Mouse (Mus musculus) small intestine, adult 2 months (tissue): ENCODE results near the gene Klf2. TPM values are rescaled to one million over a fixed set of nuclear protein-coding genes. Genes with fewer than 3 reads are reported as not detected.

ENCODE experiments used
- H3K27ac ChIP-seq: fragments of 200-500 bp; 2 replicates; pipeline ENCODE4 v1.5.1; 2012; ENCODE audit warnings: low read depth, low read length, control low read depth, inconsistent platforms; ENCODE audit not compliant: insufficient read depth
- H3K27me3 ChIP-seq: fragments of 200-500 bp; 2 replicates; pipeline ENCODE4 v1.6.1; 2012; ENCODE audit warnings: mild to moderate bottlenecking, moderate library complexity, low read length, inconsistent platforms; ENCODE audit not compliant: control insufficient read depth, insufficient read depth
- H3K36me3 ChIP-seq: fragments of 200-500 bp; 2 replicates; pipeline ENCODE4 v1.6.1; 2012; ENCODE audit warnings: mild to moderate bottlenecking, low read length, control low read depth, inconsistent platforms; ENCODE audit not compliant: control insufficient read depth, insufficient read depth
- H3K4me1 ChIP-seq: fragments of 200-500 bp; 2 replicates; pipeline ENCODE4 v1.6.1; 2012; ENCODE audit warnings: low read length, inconsistent platforms, mixed read lengths; ENCODE audit not compliant: control insufficient read depth, insufficient read depth, insufficient read length
- H3K4me3 ChIP-seq: fragments of 200-500 bp; 2 replicates; pipeline ENCODE4 v1.5.1; 2012; ENCODE audit warnings: low read depth, mild to moderate bottlenecking, control low read depth, inconsistent platforms, low read length, moderate library complexity
- CTCF ChIP-seq: fragments of 200-500 bp; IDR thresholded peaks from 2 replicates; pipeline ENCODE4 v1.5.1; 2012; ENCODE audit warnings: low read depth, mild to moderate bottlenecking, control low read depth, inconsistent platforms, low read length, moderate library complexity, mixed read lengths; ENCODE audit not compliant: insufficient replicate concordance, insufficient read length; ENCODE audit errors: extremely low read depth
- POLR2A ChIP-seq: fragments of 200-500 bp; IDR thresholded peaks from 2 replicates; pipeline ENCODE4 v1.6.1; 2012; ENCODE audit warnings: low read depth, mild to moderate bottlenecking, control low read depth, inconsistent platforms, low read length, moderate library complexity
- WGBS: fragments of 180-500 bp; shearing (Covaris S2); methylation state at CpG from one replicate; pipeline ENCODE4 v1.1.7; 2018; 5-methylcytosine and 5-hydroxymethylcytosine counted together
- polyA plus RNA-seq: library from polyadenylated mRNA; depleted of rRNA; stranded (reverse); fragments of >200 nt; gene quantifications from 2 replicates; pipeline ENCODE4 v1.2.3, GENCODE M21; 2012

Klf2 gene
- polyA plus RNA-seq, 1 experiment = 24.7 TPM

- Histone ChIP-seq H3K4me1 (no peaks in the 10 kb centered on the region), H3K4me3 (no peak overlapping the region), H3K36me3 (peaks cover 12% of the 10 kb centered on the region), H3K27ac (no peak overlapping the region), H3K27me3 (no peaks in the 10 kb centered on the region)
- 87% methylated on average over 2 of the region's 2 CpGs for WGBS
- TF ChIP-seq POLR2A (no peak), CTCF (no peak)
Measured at GRCm38 (mm10) chr8:72348114-72348513, 29.3 kb downstream of the Klf2 start.

- Histone ChIP-seq H3K36me3 (peaks cover 12% of the 10 kb centered on the region), H3K27ac (no peak overlapping the region), H3K4me3 (no peak overlapping the region), H3K4me1 (no peaks in the 10 kb centered on the region; the same call in 1 of the 2 replicates), H3K27me3 (no peaks in the 10 kb centered on the region)
- WGBS = 88% methylated on average over 1 of the region's 1 CpGs
- TF ChIP-seq POLR2A (no peak), CTCF (no peak)
Measured at GRCm38 (mm10) chr8:72348956-72349355, 30.1 kb downstream of the Klf2 start.

GRCm38 (mm10) chr8:72349838-72350237 is 31.0 kb downstream of the Klf2 start:
- H3K27me3 ChIP-seq = no peaks in the 10 kb centered on the region
- peak overlapping the region; percentile 17; the same call in 1 of the 2 replicates for H3K27ac ChIP-seq
- 74% methylated on average over 9 of the region's 9 CpGs for WGBS
- peaks cover 3% of the 10 kb centered on the region for H3K4me1 ChIP-seq
- H3K36me3 ChIP-seq = peaks cover 11% of the 10 kb centered on the region
- TF ChIP-seq POLR2A (no peak), CTCF (no peak)
- no peak overlapping the region for H3K4me3 ChIP-seq

GRCm38 (mm10) chr8:72350727-72351126 is 31.9 kb downstream of the Klf2 start:
- Histone ChIP-seq H3K27me3 (no peaks in the 10 kb centered on the region), H3K4me1 (peaks cover 6% of the 10 kb centered on the region), H3K4me3 (no peak overlapping the region), H3K36me3 (peaks cover 4% of the 10 kb centered on the region; the same call in 1 of the 2 replicates), H3K27ac (no peak overlapping the region)
- WGBS = 87% methylated on average over 8 of the region's 8 CpGs
- no peak for TF ChIP-seq POLR2A
- no peak for TF ChIP-seq CTCF

GRCm38 (mm10) chr8:72351405-72352005 is 32.7 kb downstream of the Klf2 start:
- no peaks in the 10 kb centered on the region for H3K27me3 ChIP-seq
- 85% methylated on average over 7 of the region's 7 CpGs for WGBS
- H3K36me3 ChIP-seq = peaks cover 4% of the 10 kb centered on the region; the same call in 1 of the 2 replicates
- TF ChIP-seq CTCF (no peak), POLR2A (no peak)
- peaks cover 6% of the 10 kb centered on the region for H3K4me1 ChIP-seq
- no peak overlapping the region for H3K27ac ChIP-seq
- H3K4me3 ChIP-seq = no peak overlapping the region

GRCm38 (mm10) chr8:72352951-72353699 is 34.3 kb downstream of the Klf2 start:
- peak overlapping the region; percentile 21; the same call in 1 of the 2 replicates for H3K27ac ChIP-seq

GRCm38 (mm10) chr8:72353700-72354045 is 34.8 kb downstream of the Klf2 start:
- 89% methylated on average over 7 of the region's 7 CpGs for WGBS
- H3K27me3 ChIP-seq = no peaks in the 10 kb centered on the region
- peak overlapping the region; percentile 46 for H3K27ac ChIP-seq
- no peak for TF ChIP-seq POLR2A
- no peak for TF ChIP-seq CTCF
- H3K4me3 ChIP-seq = no peak overlapping the region
- peaks cover 6% of the 10 kb centered on the region; the same call in 1 of the 2 replicates for H3K36me3 ChIP-seq
- peaks cover 6% of the 10 kb centered on the region for H3K4me1 ChIP-seq

More at GRCm38 (mm10) chr8:72352951-72353699, 34.3 kb downstream of the Klf2 start:
- Histone ChIP-seq H3K36me3 (peaks cover 6% of the 10 kb centered on the region; the same call in 1 of the 2 replicates), H3K27me3 (no peaks in the 10 kb centered on the region), H3K4me1 (peaks cover 6% of the 10 kb centered on the region), H3K4me3 (no peak overlapping the region)
- TF ChIP-seq POLR2A (no peak), CTCF (no peak)
- 85% methylated on average over 8 of the region's 8 CpGs for WGBS
